Mouse (Mus musculus): ENCODE results near the gene Hsd17b1. TPM values are rescaled to one million over a fixed set of nuclear protein-coding genes. Genes with fewer than 3 reads are reported as not detected.

Hsd17b1 gene
- polyA plus RNA-seq, 1 experiment from 2014 or later: 0.08 TPM

DNA sequence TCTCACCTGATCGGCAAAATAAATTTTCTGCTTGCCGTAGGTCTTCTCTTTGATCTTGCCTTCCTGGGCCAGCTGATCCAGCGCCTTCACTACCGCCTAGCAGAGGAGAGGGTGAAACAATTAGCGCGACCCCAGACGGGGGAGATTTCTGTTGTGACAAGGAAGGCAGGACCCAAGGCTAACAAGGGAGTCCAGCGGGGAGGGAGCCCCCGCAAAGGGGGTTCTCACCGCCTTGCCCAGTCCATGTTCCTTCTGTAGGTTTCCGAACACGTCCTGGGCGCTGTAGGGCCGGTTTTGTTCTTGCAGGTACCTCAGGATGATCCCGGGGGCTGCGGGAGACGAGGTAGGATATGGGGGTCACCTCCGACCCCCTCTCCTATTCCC lies 16.7 kb downstream of the Hsd17b1 start:
- peak; percentile 25 for ATAC-seq
- H3K27ac ChIP-seq (ENCODE audit: low read depth, low read length): no peak overlapping the region
- peak overlapping the region; percentile 73 for H3K9ac ChIP-seq (ENCODE audit: low read depth, low read length)
- whole genome bisulfite sequencing: 1% methylated on average over 18 of the region's 18 CpGs
- H3K4me1 ChIP-seq (replicated peaks; ENCODE audit: control insufficient read depth, insufficient read depth, low read length): no peaks in the 10 kb centered on the region
- peaks cover 62% of the 10 kb centered on the region for H3K36me3 ChIP-seq (ENCODE audit: control insufficient read depth, insufficient read depth)
- peak overlapping the region; percentile 60 for H3K4me3 ChIP-seq (ENCODE audit: low read depth, low read length)
- peak overlapping the region; percentile 88 for H3K4me2 ChIP-seq (replicated peaks; ENCODE audit: low read depth)
- no peaks in the 10 kb centered on the region for H3K27me3 ChIP-seq (replicated peaks; ENCODE audit: control insufficient read depth, insufficient read depth, low read length)
- no peaks in the 10 kb centered on the region for H3K9me3 ChIP-seq (ENCODE audit: control insufficient read depth)
- TF ChIP-seq CTCF (IDR thresholded peaks at IDR 0.05; ENCODE audit: low read depth): no peak

GRCm38 (mm10) chr11:101095314-101096024 lies 17.3 kb downstream of the Hsd17b1 start, which contains the start of gene Psmc3ip:
Gene Psmc3ip (minus strand): TSS chr11:101095436.
- peak within 1 kb of the TSS; percentile 60 for H3K4me3 ChIP-seq (ENCODE audit: low read depth, low read length)
- peak; percentile 93 for ATAC-seq
- peak within 1 kb of the TSS; percentile 73 for H3K9ac ChIP-seq (ENCODE audit: low read depth, low read length)
- H3K36me3 ChIP-seq (ENCODE audit: control insufficient read depth, insufficient read depth): peaks cover 62% of the 10 kb centered on the region
- no peaks in the 10 kb centered on the region for H3K4me1 ChIP-seq (replicated peaks; ENCODE audit: control insufficient read depth, insufficient read depth, low read length)
- peak within 1 kb of the TSS; percentile 92 for H3K27ac ChIP-seq (ENCODE audit: low read depth, low read length)
- H3K4me2 ChIP-seq (replicated peaks; ENCODE audit: low read depth): peak within 1 kb of the TSS; percentile 88
- no peaks in the 10 kb centered on the region for H3K27me3 ChIP-seq (replicated peaks; ENCODE audit: control insufficient read depth, insufficient read depth, low read length)
- under 1% methylated on average over 43 of the region's 43 CpGs for WGBS
- no peaks in the 10 kb centered on the region for H3K9me3 ChIP-seq (ENCODE audit: control insufficient read depth)
- peak; percentile 88 for TF ChIP-seq CTCF (IDR thresholded peaks at IDR 0.05; ENCODE audit: low read depth)

DNA sequence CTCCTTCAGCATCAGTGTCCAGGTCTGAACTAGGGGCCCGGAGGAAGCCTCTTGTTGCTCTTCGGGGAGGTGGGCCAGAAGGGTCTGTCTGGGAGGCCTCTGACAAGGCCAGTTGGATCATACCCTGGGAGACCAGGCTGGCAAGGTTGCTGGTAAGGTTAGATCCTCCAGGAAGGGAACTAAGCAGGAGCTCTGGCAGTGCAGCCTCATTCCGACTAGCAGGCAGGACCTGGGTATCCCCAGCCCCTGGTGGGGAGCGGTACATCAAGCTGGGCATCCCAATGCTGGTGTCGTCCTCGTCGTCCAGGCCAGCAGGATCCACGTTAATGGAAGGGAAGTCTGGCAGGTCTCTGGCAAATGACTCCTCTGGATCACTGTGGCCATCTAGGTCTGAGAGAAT lies 20.0 kb downstream of the Hsd17b1 start:
- WGBS: 91% methylated on average over 8 of the region's 8 CpGs

DNA sequence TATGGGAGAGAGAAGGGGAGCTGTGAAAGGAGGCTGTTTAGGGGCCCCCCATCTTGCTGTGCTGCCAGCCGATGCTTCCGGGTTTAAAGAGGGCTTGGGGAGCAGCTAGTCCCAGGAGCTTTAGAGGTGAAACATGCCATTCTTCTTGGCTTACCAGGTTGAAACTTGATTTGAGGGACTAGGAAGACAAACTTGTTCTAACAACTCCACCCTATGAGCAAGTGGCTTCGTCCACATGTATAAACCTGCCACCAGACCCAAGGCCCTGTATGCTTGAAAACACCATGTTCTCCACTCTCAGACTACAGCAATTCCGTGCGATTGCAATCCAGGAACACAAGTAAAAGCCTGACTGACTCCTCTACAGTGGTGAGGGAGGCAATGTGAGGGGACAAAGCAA lies 24.8 kb downstream of the Hsd17b1 start:
- H3K36me3 ChIP-seq (ENCODE audit: control insufficient read depth, insufficient read depth): peaks cover 69% of the 10 kb centered on the region

More for the DNA sequence above, 20.0 kb downstream of the Hsd17b1 start:
- Histone ChIP-seq H3K4me2 (replicated peaks; ENCODE audit: low read depth) (no peak overlapping the region), H3K4me3 (ENCODE audit: low read depth, low read length) (no peak overlapping the region), H3K4me1 (replicated peaks; ENCODE audit: control insufficient read depth, insufficient read depth, low read length) (no peaks in the 10 kb centered on the region), H3K27ac (ENCODE audit: low read depth, low read length) (no peak overlapping the region), H3K27me3 (replicated peaks; ENCODE audit: control insufficient read depth, insufficient read depth, low read length) (no peaks in the 10 kb centered on the region), H3K9ac (ENCODE audit: low read depth, low read length) (no peak overlapping the region), H3K36me3 (ENCODE audit: control insufficient read depth, insufficient read depth) (peaks cover 58% of the 10 kb centered on the region), H3K9me3 (ENCODE audit: control insufficient read depth) (no peaks in the 10 kb centered on the region)
- TF ChIP-seq CTCF (IDR thresholded peaks at IDR 0.05; ENCODE audit: low read depth): no peak
- no peak for ATAC-seq

DNA sequence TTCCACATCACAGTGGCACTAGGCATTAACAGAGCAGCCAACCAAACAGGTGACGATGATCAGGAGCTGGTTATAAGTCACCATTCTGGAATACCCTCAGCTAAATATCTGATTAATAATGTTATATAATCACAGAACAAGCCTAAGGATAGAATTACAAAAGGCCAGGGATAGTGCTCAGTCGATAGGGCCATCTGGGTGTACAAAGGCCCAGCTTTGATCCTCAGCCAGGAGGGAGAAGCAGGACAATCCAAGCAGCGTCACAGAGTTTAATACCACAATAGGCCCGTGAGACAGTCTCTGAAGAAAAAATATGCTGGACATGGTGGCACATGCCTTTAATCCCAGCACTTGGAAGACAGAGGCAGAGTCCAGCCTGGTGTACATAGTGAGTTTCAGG lies 31.1 kb downstream of the Hsd17b1 start:
- TF ChIP-seq CTCF (IDR thresholded peaks at IDR 0.05; ENCODE audit: low read depth): no peak
- no peaks in the 10 kb centered on the region; the same call in 1 of the 2 replicates for H3K4me1 ChIP-seq (replicated peaks; ENCODE audit: control insufficient read depth, insufficient read depth, low read length)
- 87% methylated on average over 4 of the region's 4 CpGs for WGBS
- ATAC-seq: no peak
- no peak overlapping the region for H3K4me3 ChIP-seq (ENCODE audit: low read depth, low read length)
- H3K9me3 ChIP-seq (ENCODE audit: control insufficient read depth): no peaks in the 10 kb centered on the region
- H3K4me2 ChIP-seq (replicated peaks; ENCODE audit: low read depth): no peak overlapping the region
- no peak overlapping the region for H3K9ac ChIP-seq (ENCODE audit: low read depth, low read length)
- H3K27me3 ChIP-seq (replicated peaks; ENCODE audit: control insufficient read depth, insufficient read depth, low read length): no peaks in the 10 kb centered on the region
- H3K27ac ChIP-seq (ENCODE audit: low read depth, low read length): no peak overlapping the region
- H3K36me3 ChIP-seq (ENCODE audit: control insufficient read depth, insufficient read depth): peaks cover 13% of the 10 kb centered on the region; the same call in 1 of the 2 replicates

More for the DNA sequence above, 24.8 kb downstream of the Hsd17b1 start:
- H3K4me3 ChIP-seq (ENCODE audit: low read depth, low read length): no peak overlapping the region
- no peak for ATAC-seq
- no peaks in the 10 kb centered on the region for H3K4me1 ChIP-seq (replicated peaks; ENCODE audit: control insufficient read depth, insufficient read depth, low read length)
- no peaks in the 10 kb centered on the region for H3K27me3 ChIP-seq (replicated peaks; ENCODE audit: control insufficient read depth, insufficient read depth, low read length)
- H3K9me3 ChIP-seq (ENCODE audit: control insufficient read depth): no peaks in the 10 kb centered on the region
- no peak for TF ChIP-seq CTCF (IDR thresholded peaks at IDR 0.05; ENCODE audit: low read depth)
- 95% methylated on average over 5 of the region's 5 CpGs for WGBS
- no peak overlapping the region for H3K27ac ChIP-seq (ENCODE audit: low read depth, low read length)
- no peak overlapping the region for H3K9ac ChIP-seq (ENCODE audit: low read depth, low read length)
- H3K4me2 ChIP-seq (replicated peaks; ENCODE audit: low read depth): no peak overlapping the region

- peaks cover 3% of the 10 kb centered on the region; the same call in 1 of the 2 replicates for H3K4me1 ChIP-seq (replicated peaks; ENCODE audit: control insufficient read depth, insufficient read depth, low read length)
- WGBS: 35% methylated on average over 5 of the region's 5 CpGs
- TF ChIP-seq CTCF (IDR thresholded peaks at IDR 0.05; ENCODE audit: low read depth): no peak
- no peaks in the 10 kb centered on the region for H3K27me3 ChIP-seq (replicated peaks; ENCODE audit: control insufficient read depth, insufficient read depth, low read length)
- no peak overlapping the region for H3K9ac ChIP-seq (ENCODE audit: low read depth, low read length)
- H3K4me3 ChIP-seq (ENCODE audit: low read depth, low read length): no peak overlapping the region
- no peak overlapping the region for H3K27ac ChIP-seq (ENCODE audit: low read depth, low read length)
- H3K9me3 ChIP-seq (ENCODE audit: control insufficient read depth): no peaks in the 10 kb centered on the region
- ATAC-seq: no peak
- no peak overlapping the region for H3K4me2 ChIP-seq (replicated peaks; ENCODE audit: low read depth)
- peaks cover 2% of the 10 kb centered on the region; the same call in 1 of the 2 replicates for H3K36me3 ChIP-seq (ENCODE audit: control insufficient read depth, insufficient read depth)
Observed at GRCm38 (mm10) chr11:101110708-101111107, 32.5 kb downstream of the Hsd17b1 start.

All from intestine, postnatal 0 days (tissue).